Comparison of ENCODE assay signal across 12 mouse cellular contexts in the genomic region with DNA sequence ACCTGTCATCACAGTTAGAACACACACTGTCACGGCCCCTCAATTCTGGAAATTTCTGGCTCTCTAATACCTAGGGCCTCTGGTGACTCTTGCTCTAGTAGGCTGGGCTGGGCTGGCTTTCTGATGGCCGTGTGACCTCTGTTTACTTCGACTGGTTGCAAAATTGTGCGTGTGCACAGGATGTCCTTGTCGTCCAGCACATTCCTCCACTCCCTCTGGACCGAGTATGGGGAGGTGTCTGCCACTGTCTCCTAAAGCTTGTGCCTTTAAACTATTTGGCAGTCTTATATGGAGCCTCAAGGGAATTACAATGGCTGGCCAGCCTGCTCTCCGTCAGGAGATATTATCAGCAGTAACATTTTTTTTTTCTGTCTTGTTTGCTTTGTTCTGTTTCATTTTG. TPM values are rescaled to one million over a fixed set of nuclear protein-coding genes. Genes with fewer than 3 reads are reported as not detected.
DNase-seq lines count a peak whose midpoint lies in the region; ATAC-seq and TF ChIP-seq lines count a peak whose summit lies in the region.
"Had no signal": no experiment of that assay in that cellular context is flagged by ENCODE, and none has a peak within 500 bp of the region (broad histone marks: within the 10 kb centered on the region; RNA-seq: fewer than 3 reads in every experiment).

No protein-coding gene starts in this region.

- intact Hi-C loops in left cerebral cortex, adult 2 months (cut with DNase I), result no loop called here

- no peaks in the 10 kb centered on the region for H3K27me3 ChIP-seq in heart, postnatal 0 days (ENCODE audit: control insufficient read depth, insufficient read depth, low read length)
- H3K27me3 ChIP-seq in lung, postnatal 0 days (replicated peaks; ENCODE audit: insufficient read depth, low read length), result no peaks in the 10 kb centered on the region
- H3K27me3 ChIP-seq in hindbrain, embryonic 12.5 days, result no peaks in the 10 kb centered on the region
- H3K27me3 ChIP-seq: stomach, embryonic 15.5 days had no signal

- H3K4me3 ChIP-seq in heart, postnatal 0 days (ENCODE audit: low read depth, low read length), result no peak overlapping the region
- no peak overlapping the region for H3K4me3 ChIP-seq in lung, postnatal 0 days (ENCODE audit: low read depth, low read length)
- no peak overlapping the region for H3K4me3 ChIP-seq in left cerebral cortex, adult 2 months
- H3K4me3 ChIP-seq in hindbrain, embryonic 12.5 days, result no peak overlapping the region
- H3K4me3 ChIP-seq: limb, embryonic 10.5 days; midbrain, embryonic 10.5 days; stomach, embryonic 15.5 days had no signal

- H3K9me3 ChIP-seq in heart, postnatal 0 days (replicated peaks; ENCODE audit: control insufficient read depth, low read length), result no peaks in the 10 kb centered on the region
- H3K9me3 ChIP-seq in lung, postnatal 0 days (ENCODE audit: low read length), result no peaks in the 10 kb centered on the region
- H3K9me3 ChIP-seq in hindbrain, embryonic 12.5 days (replicated peaks), result no peaks in the 10 kb centered on the region
- H3K9me3 ChIP-seq: limb, embryonic 10.5 days; midbrain, embryonic 10.5 days; stomach, embryonic 15.5 days had no signal

- 0 out of 2 replicates have a peak, but pooled peaks cover 3% of the 10 kb centered on the region for H3K36me3 ChIP-seq in heart, postnatal 0 days (replicated peaks; ENCODE audit: control insufficient read depth, insufficient read depth, low read length)
- H3K36me3 ChIP-seq in lung, postnatal 0 days (ENCODE audit: insufficient read depth, low read length), result no peaks in the 10 kb centered on the region
- no peaks in the 10 kb centered on the region for H3K36me3 ChIP-seq in hindbrain, embryonic 12.5 days
- H3K36me3 ChIP-seq: limb, embryonic 10.5 days; midbrain, embryonic 10.5 days; stomach, embryonic 15.5 days had no signal

- TF ChIP-seq EP300 in heart, postnatal 0 days (IDR thresholded peaks at IDR 0.05; ENCODE audit: low read depth), result 0 out of 2 replicates have a peak, but pooled peaks have one; percentile 45
- TF ChIP-seq EP300 in lung, postnatal 0 days (IDR thresholded peaks at IDR 0.05), result peak; percentile 75

- 50% methylated on average over 7 of the region's 7 CpGs for whole genome bisulfite sequencing in heart, postnatal 0 days
- 38% methylated on average over 7 of the region's 7 CpGs for WGBS in lung, postnatal 0 days
- WGBS in hindbrain, embryonic 12.5 days, result 80% methylated on average over 7 of the region's 7 CpGs

- no peaks in the 10 kb centered on the region for H3K4me1 ChIP-seq in heart, postnatal 0 days (ENCODE audit: control insufficient read depth, insufficient read depth)
- H3K4me1 ChIP-seq in lung, postnatal 0 days (ENCODE audit: insufficient read depth, low read depth, low read length), result peaks cover 4% of the 10 kb centered on the region; the same call in 1 of the 2 replicates
- H3K4me1 ChIP-seq in hindbrain, embryonic 12.5 days, result no peaks in the 10 kb centered on the region
- H3K4me1 ChIP-seq: stomach, embryonic 15.5 days had no signal

- 0 out of 2 replicates have a peak, but pooled peaks have one; percentile 34 for ATAC-seq in heart, postnatal 0 days (ENCODE audit: insufficient read depth, low read depth)
- peak; percentile 55 for ATAC-seq in lung, postnatal 0 days
- ATAC-seq in hindbrain, embryonic 12.5 days (ENCODE audit: low FRiP score), result no peak

- DNase-seq in kidney, adult 11 months, result peak; percentile 46
- DNase-seq in kidney, postnatal 10 days, result no peak
- peak; percentile 77 for DNase-seq in adrenal gland, postnatal 14 days
- DNase-seq in heart, postnatal 0 days (ENCODE audit: low spot score), result no peak
- peak; percentile 45 for DNase-seq in lung, postnatal 0 days (ENCODE audit: low spot score)
- no peak for DNase-seq in left cerebral cortex, adult 2 months (ENCODE audit: extremely low spot score in 1 of 2, low spot score in 2 of 2)
- DNase-seq in cerebellum, adult 11-12 months, result no peak
- DNase-seq: right cerebral cortex, postnatal 25 days had no signal

- no peak for TF ChIP-seq CTCF in heart, postnatal 0 days (IDR thresholded peaks at IDR 0.05; ENCODE audit: low read depth)
- no peak for TF ChIP-seq CTCF in lung, postnatal 0 days (IDR thresholded peaks at IDR 0.05)
- no peak for TF ChIP-seq CTCF in left cerebral cortex, adult 2 months (IDR thresholded peaks at IDR 0.05)

- no peak overlapping the region for H3K4me2 ChIP-seq in heart, postnatal 0 days (ENCODE audit: low read depth, low read length)
- no peak overlapping the region for H3K4me2 ChIP-seq in lung, postnatal 0 days (replicated peaks; ENCODE audit: low read depth, low read length)
- H3K4me2 ChIP-seq in hindbrain, embryonic 12.5 days (replicated peaks), result no peak overlapping the region
- H3K4me2 ChIP-seq: stomach, embryonic 15.5 days had no signal

- no peak overlapping the region for H3K9ac ChIP-seq in heart, postnatal 0 days (replicated peaks; ENCODE audit: low read depth, low read length)
- no peak overlapping the region for H3K9ac ChIP-seq in lung, postnatal 0 days (replicated peaks; ENCODE audit: low read depth)
- no peak overlapping the region for H3K9ac ChIP-seq in hindbrain, embryonic 12.5 days
- H3K9ac ChIP-seq: stomach, embryonic 15.5 days had no signal

- H3K27ac ChIP-seq in heart, postnatal 0 days (ENCODE audit: low read depth), result peak overlapping the region; percentile 8
- 0 out of 2 replicates have a peak overlapping the region, but pooled peaks have one; percentile 39 for H3K27ac ChIP-seq in lung, postnatal 0 days (ENCODE audit: low read length)
- no peak overlapping the region for H3K27ac ChIP-seq in left cerebral cortex, adult 2 months
- H3K27ac ChIP-seq in hindbrain, embryonic 12.5 days, result no peak overlapping the region
- H3K27ac ChIP-seq: midbrain, embryonic 10.5 days; stomach, embryonic 15.5 days had no signal

RNA-seq across cellular contexts. Expression of gene Acer2, which starts 23.2 kb away (rescaled TPM):
- total RNA-seq in adrenal gland, postnatal 14 days (2021), result 40.3 and 52.8 TPM in 2 replicates
- total RNA-seq in heart, postnatal 0 days (2014; rRNA removed; ENCODE audit: low replicate concordance), result 42.9 and 71.1 TPM in 2 replicates
- polyA plus RNA-seq in heart, postnatal 0 days (2015; fragmentation: Nextera tagmentation; extraction: Ambion mirVana), result 21.3 and 23.4 TPM in 2 replicates
- 53.8 and 92.9 TPM in 2 replicates for polyA plus RNA-seq in lung, postnatal 0 days (2015; fragmentation: Nextera tagmentation; extraction: Ambion mirVana)
- total RNA-seq in left cerebral cortex, adult 2 months (2021), result 1 to 10 TPM; 6.7 to 8.1 TPM
- polyA plus RNA-seq in hindbrain, embryonic 12.5 days (2016; fragmentation: Nextera tagmentation; extraction: Ambion mirVana), result 17.4 and 19.0 TPM in 2 replicates

RNA-seq across cellular contexts. Expression of gene Rps6, which starts 40.2 kb away (rescaled TPM):
- 834 and 975 TPM in 2 replicates for total RNA-seq in adrenal gland, postnatal 14 days (2021)
- 1,057 and 1,230 TPM in 2 replicates for total RNA-seq in heart, postnatal 0 days (2014; rRNA removed; ENCODE audit: low replicate concordance)
- polyA plus RNA-seq in heart, postnatal 0 days (2015; fragmentation: Nextera tagmentation; extraction: Ambion mirVana), result 324 and 335 TPM in 2 replicates
- polyA plus RNA-seq in lung, postnatal 0 days (2015; fragmentation: Nextera tagmentation; extraction: Ambion mirVana), result 491 and 498 TPM in 2 replicates
- total RNA-seq in left cerebral cortex, adult 2 months (2021), result 100 to 1,000 TPM; 381 to 396 TPM
- polyA plus RNA-seq in hindbrain, embryonic 12.5 days (2016; fragmentation: Nextera tagmentation; extraction: Ambion mirVana), result 477 and 478 TPM in 2 replicates

Comparison
In these comparisons a context has a peak if more than half of its experiments do, and no peak if none do; other contexts are left out.
1. DNase-seq: peak in kidney, adult 11 months (single experiment), adrenal gland, postnatal 14 days (single experiment) and lung, postnatal 0 days (single experiment); none in kidney, postnatal 10 days (single experiment), heart, postnatal 0 days (single experiment), left cerebral cortex, adult 2 months (0 of 2) and cerebellum, adult 11-12 months (single experiment).
2. H3K27ac ChIP-seq: peak in heart, postnatal 0 days (single experiment) and lung, postnatal 0 days (single experiment); none in left cerebral cortex, adult 2 months (single experiment) and hindbrain, embryonic 12.5 days (single experiment).